Mouse (Mus musculus) cerebellum, postnatal 14 days (tissue): ENCODE measurements at regions not wholly inside any gene's neighbourhood (a gene's known extent, or its start where the extent isn't known, plus 50 kb on each side); places are given as distances from the start of the nearest gene placed in this dataset.

Source experiments
- DNase-seq, 2 experiments: peaks; one replicate each; pipeline ENCODE4 v3.0.0; 2021; ENCODE audit warnings: mixed read lengths in 2 of 2

DNA sequence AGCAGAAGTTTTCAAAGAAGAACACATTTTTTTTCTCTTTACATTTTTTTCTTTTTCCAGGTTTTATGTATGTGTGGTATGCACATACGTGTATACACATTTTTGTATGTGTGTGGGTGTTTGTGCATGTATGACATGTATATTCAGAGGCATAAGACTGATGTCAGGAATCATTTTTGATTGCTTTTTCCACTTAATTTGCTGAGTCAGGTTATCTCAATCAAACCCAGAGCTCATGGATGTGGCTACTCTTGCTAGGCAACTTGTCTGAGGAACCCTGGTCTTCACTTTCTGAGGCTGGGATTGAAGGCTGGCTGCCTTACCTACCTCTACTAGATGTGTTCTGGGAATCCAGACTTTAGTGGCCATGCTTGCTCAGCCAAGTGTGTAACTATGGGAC is 174.2 kb upstream of the Stt3b start:
- no peak for DNase-seq

DNA sequence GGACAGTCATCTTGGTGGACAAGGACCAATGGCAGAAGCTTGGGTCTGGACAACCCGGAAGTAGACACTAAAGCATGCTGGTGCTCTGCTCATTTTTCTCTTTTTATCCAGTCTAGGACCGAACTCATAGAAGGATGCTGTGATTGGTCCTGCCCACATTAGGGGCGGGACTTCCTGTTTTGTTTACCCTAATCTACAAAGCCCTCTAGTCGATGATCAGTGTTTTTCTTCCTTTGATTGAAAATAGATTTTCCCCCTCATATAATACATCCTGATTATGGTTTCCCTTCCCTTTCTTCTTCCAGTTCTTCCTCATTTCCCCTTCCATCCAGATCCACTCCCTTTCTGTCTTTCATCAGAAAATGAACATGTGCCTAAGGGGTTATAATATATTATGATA is 175.0 kb upstream of the Stt3b start:
- DNase-seq = no peak

DNA sequence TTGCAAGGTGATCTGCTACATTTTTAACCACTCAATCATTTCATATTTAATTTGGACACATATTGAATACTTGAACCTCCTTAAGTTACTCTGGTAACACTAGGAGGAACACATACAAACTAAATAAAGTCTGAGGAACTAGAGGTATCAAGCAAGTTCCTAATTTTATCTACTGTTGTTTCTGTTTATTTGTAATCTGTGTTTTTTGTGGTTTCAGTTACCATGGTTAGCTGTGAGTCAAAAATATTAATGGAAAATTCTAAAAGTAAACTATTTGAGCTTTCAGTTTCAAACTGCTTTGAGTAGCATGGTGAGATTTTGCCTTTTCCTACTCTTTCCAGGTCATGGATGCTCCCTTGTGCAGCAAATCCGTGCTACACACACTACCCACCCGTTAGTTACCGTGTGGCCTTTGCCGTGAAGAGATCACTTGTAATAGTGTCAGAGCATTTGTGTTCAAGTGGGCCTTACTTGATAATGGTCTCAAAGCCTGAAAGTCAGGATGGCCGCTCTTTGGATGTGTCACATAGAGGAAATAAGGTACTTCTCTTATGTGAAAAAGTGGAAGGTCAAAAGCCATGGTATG is 177.0 kb upstream of the Stt3b start:
- DNase-seq = no peak

DNA sequence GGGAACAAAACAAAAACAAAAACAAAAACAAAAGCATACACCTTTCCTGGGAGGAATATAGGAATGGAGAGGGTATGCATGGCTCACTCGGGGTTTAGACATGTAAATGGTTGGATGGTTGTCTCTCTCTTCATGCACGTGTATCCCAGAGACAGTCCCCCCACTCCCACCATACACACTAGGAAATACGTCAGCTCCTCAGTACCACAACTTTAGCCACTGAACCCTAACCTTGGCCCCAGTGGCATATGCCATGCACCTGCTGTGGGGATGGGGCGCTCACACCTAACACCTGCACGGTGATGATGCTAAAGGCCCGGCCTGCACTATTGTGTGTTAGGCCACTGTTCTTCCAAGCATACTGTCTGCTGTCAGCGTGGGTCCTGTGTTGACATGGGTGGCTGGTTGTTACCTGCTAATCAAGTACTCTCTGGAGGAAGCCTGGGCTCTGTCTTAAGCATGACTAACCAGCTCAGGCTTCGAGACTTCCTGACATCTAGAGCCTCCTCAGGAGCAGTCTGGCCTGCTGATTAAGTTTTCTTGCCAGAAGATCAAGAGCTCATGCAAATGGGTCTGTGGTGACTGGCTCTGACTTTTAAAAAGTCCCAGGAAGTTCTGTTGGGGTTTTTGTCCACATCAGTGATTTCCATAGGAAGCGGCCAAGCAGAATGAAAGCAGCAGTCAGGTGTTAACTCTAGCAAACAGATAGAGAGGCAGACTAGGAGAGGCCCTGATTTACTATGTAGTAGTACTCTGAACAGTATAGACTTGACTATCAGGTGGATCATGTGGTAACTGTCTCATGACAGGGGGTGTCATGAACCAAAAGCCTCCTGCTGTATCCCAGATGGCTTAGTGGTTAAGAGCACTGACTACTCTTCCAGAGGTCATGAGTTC is 178.9 kb upstream of the Stt3b start:
- DNase-seq = no peak

DNA sequence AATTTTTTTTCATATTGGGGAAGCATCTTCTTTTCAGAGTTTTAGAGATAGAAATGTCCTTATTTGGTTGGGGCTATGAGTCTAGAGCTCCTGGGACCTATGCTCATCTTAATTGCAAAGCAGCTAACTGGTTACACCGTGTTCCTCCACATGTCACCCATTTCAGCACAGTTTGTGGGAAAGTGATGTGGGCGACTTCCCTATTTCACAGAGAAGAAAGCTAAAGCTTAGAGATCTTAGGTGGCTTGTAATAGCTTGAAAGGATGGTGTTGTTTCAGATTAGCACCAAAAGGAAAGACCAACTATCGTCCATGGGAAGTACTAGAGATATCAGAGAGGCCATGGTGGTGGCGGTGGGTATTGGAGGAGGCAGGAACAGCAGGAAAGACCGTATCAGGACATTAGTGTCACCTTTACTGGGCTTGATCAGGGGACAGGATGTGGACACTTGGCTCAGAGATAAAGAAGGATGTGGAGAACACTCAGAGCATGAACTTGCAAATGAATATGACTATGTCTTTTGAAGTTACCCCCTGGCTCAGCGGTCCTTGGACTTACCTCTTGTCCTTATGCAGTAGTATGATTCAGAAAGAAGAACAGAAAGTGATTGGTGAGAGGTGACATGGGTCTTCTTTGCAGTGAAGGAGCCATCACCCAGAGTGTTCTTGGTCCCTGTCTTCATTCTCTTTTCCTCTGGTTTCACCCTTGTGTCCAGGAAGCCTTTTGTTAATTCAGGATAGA is 182.4 kb upstream of the Stt3b start:
- DNase-seq = no peak

DNA sequence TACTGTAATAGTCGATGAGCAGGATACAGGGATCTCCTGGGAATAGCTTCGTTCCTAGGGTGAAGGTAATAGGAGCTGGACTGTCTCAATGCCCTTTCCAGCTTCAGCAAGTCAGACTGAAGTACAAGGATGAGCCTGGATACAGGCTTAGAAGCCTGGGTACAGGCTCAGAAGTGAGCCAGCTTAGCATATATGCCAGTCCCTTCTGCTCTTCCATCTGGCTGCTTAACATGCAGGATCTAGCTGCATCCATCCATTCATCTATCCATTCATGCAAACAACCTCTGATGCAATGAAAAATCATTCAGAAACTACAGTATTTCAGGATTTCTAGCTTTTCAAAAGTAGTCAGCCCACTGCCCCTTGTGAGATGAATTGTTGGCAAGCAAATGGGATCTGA is 183.5 kb upstream of the Stt3b start:
- DNase-seq = no peak

DNA sequence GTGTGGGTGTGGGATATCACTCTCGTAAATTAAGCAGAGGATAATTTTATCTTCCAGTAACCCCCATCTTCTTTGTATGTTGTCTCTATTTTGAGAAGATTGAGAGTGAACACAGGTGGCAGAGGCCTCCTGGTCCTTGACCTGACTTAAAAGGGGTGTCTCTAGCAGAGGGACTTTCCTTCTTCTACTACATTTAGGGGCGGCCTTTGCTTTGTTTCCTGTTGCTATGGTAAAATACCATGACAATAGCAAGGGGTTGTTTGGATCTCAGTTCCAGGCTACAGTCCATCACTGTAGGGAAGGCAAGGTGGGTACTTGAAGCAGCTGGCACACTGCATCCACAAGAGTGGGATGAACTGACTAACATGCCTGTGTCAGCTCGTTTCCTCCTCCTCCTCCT is 189.3 kb upstream of the Stt3b start:
- DNase-seq = no peak

DNA sequence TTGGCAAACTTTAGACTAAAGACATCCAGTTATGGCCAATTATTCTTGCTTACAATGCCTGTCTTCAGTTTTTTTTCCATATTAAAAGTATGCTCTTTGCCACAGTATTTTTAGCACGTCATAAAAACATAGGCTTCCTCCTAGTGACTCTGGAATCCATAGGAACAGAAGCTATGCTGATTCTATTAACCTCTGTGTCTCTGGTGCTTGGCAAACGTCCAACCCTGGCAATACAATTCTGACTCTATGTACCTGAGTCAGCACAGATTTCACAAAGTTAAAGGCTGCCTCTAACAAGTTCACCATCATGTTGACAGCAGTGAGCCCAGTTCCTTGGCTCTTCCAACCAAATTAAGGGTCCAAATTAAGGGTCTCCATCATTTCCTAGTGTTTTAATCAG is 194.6 kb upstream of the Stt3b start:
- no peak for DNase-seq

DNA sequence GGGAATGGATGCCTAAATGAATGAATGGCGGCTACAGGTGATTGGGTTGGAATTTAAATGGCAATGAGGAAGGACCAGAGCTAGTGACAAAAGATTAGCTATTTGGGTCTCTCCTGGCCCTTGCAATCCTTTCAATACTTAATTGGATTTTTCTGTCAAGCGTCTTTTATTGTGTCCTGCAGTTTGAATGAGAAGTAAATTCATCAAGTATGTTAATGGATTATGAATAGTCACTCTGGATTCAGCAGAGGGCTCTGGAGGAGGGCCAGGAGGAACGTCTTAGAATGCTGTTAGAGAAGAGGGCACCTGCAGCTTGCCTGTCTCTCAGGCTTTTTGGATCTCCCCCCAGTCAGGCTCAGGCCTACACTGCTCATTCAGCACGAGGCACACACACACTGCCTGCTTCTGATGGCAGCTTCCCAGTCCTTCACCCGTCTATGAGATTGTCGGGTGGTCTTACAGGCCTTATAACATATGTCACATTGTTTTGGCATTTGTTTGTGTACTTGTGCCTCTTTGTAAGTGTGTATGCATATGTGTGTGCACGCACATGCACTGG is 197.0 kb upstream of the Stt3b start:
- DNase-seq = no peak

DNA sequence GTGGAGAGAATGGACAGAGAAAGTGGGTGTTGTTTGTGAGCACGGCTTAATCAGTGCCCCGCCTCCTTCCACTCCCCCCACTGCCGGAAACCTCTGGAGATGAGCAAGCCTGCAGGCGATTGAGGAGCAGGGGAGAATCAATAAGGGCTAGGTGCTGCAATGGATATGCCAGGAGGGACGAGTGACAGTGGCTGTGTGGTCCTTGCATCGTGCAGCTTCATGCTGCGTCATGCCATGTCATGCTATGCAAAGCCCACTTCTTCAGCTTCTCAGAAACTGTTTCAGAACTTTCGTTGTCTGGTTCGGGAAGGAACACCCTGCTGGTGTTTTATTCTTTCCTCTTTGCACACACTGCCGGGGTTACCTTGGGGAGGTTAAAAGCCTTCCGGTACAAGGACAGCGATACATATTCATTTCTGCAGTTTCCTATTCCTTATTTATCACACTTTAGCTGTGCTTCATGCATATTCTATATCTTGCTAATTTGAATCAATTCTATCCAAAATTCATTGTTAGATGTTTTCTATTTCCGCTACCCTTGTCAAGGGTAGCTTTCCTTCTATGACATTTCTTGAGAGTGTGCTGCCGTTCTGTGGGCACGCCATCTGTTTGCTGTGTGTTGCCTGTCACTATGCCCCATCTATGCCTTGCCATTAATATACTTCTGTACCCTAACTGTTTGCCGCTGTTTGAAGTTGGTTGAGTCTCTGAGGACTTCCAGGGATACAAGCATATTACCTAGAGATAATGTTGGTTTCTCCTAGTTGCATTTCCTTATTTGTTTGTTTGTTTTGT is 202.8 kb upstream of the Stt3b start:
- no peak for DNase-seq

DNA sequence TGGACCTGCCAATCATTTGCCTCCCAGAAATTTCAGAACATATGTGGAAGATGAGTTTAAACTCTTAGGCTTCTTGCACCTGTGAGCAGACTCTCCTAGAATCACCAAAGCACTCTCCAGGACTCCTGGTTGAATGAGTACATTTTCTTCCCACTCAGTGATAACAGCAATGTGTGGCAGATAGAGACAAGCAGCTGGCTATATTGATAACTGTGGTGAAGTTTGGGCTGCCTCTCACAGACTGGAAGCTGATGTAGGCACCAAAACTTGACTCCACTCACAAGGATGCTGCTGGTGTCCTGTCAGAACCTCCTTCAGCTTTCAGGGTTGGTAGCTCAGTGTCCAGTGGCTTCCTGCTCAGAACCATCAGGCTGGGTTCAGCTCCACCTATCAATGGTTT is 207.7 kb upstream of the Stt3b start:
- DNase-seq = no peak

DNA sequence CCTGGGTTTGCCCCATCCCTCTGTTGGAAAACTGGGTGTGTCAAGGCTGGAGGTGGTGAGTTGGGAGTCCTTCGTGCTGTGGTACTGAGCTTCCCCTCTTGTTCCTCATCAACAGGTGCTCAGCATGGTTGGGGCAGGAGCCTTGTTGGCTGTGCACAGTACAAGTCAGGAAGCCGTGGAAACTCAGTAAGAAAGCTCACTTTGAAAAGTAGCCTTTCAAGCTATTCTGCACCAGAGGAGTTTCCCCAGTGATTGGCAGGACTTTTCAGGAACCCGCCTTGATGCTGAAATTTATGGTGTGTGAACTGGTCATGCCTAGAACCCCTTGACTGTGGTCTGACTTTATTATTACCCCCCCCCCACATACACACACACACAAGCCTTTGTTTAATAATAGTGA is 213.9 kb upstream of the Stt3b start:
- no peak for DNase-seq

DNA sequence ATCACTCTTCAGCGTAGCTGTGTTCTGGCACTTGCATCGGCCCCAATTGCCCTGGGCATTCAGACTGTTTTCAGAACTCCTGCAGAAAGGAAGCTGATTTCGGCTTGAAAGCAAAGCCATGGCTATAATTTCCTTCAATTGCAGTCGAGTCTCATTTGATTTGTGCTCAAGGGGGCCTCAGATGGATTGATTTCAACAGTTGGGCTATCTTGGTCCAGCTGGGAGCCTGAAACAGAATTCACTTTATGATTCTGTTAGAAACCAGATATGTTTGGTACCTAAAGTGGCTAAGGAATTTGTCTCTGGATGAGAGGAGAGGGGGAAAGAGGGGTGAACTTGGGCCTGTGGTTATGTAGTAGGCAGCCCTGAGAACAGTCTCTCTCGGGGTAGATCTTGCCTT is 214.4 kb upstream of the Stt3b start:
- DNase-seq = no peak

DNA sequence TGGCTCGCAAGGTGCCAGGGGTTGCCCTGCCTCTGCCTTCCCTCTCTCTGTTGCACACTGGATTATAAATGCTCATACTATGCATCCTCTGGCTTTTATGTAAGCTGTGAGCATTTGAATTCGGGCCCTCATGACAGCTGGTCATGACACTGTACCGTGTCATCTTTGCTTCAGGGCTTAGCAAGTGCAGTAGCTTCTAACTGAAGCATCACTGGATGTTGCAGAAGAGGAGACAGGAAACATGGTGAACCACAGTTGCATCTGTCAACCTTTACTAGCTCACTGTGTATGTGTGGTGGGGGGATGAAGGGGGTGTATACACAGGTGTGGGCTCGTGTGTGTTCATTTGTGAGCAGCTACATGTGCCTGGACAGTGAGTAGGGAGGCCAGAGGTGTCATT is 216.1 kb upstream of the Stt3b start:
- DNase-seq = no peak

DNA sequence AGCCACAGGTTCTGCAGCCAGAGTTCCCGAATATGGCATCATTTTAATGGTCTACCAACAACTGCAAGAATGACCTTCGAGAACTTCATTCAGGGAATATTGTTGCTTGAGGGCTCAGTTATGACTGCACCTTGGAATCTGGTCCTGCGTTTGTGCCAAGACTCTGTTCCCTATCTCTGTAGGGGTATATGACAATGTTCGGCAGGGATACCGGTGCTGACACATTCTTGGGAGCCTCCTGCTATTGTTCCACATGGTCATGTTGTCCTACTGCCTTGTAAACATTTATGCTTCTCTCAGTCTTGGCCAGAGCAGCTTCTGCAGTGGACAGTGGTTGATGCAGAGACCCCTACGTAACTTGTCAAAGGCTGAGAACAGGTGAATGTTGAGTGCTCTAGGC is 216.8 kb upstream of the Stt3b start:
- no peak for DNase-seq

DNA sequence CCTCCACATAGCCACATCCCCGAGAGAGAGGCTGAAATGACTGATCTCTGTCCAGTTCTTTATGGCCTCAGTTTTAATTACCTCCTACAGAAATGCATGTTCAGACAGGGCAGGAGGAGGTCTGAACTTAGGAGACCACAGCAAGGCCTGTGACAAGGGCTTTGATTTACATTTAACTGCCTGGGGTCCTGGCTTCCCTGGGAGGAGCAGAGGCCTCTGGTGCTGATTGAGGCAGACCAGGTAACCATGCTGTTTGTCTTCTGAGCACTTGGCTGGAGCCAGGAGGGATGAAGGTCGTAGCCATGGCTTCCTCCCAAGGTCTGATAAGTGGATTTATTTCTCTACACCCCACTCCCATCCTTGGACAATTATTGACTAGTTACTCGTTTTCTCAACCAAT is 224.0 kb upstream of the Stt3b start:
- DNase-seq = no peak

DNA sequence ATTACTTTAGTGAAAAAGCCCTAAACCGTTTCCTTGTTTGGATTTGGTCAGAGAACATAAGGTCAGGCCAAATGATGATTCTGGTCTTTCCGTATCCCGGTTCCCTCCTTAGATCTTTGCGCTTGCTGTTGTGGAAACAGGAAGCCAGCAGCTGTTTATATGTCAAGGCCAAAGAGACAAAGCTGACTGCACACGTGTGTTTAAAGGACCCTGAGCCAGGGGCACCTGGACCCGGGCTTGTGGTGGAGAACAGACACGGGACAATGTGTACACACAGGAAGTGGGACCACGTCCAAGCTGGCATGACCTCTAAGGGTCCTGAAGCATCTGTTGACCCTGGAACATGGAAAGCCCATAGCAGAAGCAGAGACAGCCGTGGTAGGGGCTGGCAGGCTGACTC is 233.4 kb upstream of the Stt3b start:
- no peak for DNase-seq

DNA sequence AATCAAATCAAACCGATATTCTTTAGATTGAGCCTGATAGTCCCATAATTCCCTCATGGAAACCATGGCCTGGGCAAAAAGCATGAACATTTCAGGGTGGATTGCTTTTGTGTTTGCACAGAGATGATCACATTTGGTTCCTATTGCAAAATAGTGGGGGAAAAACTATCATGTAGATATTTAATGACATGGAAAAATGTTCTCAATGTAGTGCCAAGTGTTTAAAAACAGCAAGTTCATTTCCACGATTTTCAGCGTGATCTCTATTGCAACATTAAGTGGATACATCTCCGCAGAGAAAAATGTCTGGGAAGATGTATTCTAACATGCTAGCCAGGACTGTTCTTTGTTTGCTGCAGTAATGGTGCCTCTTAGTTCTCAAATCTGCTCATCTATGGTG is 235.0 kb upstream of the Stt3b start:
- no peak for DNase-seq

DNA sequence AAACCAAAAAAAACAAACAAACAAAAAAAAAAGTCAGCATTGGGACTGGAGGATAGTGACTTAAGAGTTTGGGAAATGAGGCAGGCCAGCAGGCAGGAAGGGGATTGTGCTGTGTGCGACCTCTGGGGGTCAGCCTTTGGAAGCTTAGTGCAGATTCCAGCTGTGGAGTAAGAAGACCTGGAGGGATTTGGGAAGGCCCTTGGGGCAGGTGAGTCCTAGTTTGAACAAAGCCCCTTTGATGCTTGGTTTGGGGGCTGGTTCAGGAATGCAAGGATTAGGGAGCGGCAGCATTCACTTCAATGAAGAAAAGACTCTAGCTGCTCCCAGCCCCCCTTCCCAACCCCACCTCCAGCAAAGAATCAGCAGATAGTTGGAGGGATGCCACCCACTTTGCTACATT is 235.6 kb upstream of the Stt3b start:
- DNase-seq = no peak

DNA sequence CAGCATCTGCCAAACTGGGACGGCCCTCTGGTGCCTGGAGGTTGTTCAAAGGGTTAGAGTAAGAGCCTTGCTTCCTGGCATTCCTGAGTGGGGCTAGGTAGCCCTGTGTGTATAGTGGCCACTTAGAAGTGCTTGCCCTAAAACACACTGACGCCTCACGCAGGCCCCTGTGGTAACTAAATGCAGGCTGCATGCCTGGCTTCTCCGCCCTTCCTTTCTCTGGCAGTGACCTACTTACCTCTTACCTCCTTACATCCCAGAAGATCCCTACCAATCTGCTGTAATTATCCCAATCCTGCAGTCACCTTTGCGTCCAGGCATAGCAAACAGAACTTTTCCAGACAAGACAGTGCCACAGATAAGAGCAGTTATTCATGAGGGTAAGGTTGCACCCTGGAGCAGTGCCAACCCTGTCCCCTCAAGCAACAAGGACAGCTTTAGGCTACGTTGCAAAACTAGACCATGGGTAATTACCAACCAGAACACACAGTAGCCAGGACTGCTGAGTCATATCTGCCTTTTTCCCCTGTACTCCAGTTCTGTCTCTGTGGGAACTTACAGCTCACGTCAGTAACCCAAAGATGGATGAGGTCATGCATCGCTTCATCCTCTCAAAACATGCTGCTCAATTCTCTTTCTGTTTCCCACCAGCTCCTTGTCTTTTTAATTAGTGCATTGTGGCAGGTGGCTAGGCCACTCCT is 237.6 kb upstream of the Stt3b start:
- no peak for DNase-seq

DNA sequence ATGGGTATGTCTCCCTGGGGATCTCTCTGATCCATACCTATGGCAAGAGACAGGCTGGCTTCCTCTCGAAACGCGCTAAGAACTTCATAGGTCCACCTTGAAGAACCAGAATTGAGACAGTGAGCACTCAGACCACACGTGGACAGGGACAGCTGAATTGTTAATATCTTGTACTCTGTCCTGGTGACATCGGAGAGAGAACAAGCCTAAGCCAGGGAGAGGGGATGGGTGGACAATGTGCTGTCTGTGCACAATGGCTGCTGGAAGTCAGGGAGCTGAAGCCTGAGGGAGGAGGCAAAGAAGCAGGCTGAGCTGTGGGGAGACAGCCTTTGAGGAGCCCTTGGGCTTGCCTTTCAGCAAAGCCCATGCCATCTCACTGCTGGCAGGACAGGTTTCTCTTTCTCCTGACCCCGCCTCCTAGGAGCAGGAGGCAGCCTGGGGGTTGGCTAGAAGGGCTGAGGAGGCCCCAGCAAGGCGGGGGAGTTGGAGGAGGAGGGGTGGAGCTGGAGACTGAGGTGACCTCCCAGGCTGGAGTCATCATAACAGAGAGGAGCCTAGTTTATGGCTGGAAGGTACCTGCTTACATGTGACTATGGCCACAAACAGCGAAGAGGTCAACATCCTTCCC is 238.6 kb upstream of the Stt3b start:
- DNase-seq = no peak

DNA sequence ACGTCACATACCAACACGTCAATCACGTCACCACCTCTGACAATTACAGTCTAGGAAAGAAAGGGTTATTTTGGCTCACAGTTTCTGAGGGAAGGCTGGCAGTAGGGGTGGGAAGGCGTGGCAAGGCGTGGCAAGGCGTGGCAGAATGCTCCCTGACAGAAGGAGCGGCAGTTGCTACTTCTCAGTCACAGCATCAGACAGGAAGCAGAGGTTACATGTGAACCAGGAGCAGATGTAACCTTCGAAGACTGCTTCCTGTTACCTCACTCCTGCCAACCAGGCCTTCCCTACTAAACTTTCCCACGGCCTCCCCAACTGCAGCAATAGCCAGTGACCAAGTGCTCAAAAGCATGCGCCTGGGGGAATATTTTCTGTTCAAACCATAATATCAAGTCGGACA is 240.9 kb upstream of the Stt3b start:
- DNase-seq = no peak
